Mouse (Mus musculus): Measurements from ENCODE around the gene Hes3. TPM values are rescaled to one million over a fixed set of nuclear protein-coding genes. Genes with fewer than 3 reads are reported as not detected.
A peak's percentile ranks its signal among the peaks of the same experiment; 100 is the strongest.

Hes3 gene
- polyA plus RNA-seq, 1 experiment from 2014 or later: 0.67 TPM

DNA sequence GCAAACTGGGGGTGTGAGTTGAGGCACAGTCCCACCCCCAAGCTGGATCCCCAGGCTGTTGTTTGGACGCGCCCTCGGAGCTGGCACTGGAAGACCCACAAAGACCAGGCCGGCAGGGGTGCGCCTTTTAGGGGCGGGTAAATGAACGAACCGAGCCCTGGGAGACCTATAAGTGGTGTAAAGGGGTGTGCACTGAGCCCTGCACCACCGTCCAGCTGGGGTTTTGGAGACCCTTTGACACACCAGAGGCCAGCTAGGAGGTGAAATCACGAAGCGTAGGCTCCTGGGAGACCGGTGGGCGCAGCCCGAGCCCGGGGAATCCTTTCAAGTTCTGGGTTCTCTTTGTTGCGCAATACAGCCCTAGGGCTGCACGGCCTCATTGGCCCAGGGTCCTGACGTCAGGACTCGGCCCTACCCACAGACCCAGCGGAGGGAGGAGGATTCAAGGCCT lies 16.8 kb downstream of the Hes3 start:
- H3K36me3 ChIP-seq (replicated peaks): no peaks in the 10 kb centered on the region
- ATAC-seq (replicated peaks): peak; percentile 57
- 0 out of 2 replicates have a peak overlapping the region, but pooled peaks have one; percentile 2 for H3K27ac ChIP-seq
- H3K27me3 ChIP-seq (replicated peaks): peaks cover 43% of the 10 kb centered on the region
- H3K4me2 ChIP-seq: peak overlapping the region; percentile 95
- no peaks in the 10 kb centered on the region for H3K9me3 ChIP-seq
- H3K9ac ChIP-seq: peak overlapping the region; percentile 74
- peaks cover 25% of the 10 kb centered on the region for H3K4me1 ChIP-seq
- peak overlapping the region; percentile 64 for H3K4me3 ChIP-seq
- WGBS: 2% methylated on average over 20 of the region's 20 CpGs

DNA sequence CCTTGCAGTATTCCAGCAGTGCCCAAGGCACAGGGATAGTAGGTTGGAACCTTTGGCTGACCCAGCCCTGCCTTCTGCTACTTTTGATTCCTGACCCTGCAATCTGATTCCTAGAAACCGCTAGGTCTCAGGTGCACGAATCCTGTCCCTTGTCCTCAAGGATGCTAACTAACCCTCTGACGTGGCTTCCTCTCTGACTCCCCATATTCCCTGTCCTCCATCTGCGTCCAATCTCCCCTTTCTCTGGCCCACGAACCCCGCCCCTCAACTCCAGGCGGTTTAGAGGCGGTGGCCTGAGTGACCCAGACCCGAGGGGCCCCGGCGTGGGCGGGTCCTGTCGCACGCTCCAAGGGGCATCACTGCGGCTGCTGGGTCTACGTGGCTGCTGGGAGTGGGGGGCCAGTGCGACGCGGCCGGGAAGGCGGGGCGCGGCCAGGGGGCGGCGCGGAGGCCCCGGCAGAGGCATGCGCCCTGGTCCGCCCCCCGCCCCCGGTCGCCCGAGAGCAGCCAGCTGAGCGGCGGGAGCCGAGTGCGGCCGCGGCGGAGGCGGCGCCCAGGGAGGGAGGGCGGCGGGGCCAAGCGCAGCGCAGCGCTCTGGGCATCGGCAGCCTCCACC lies 17.7 kb downstream of the Hes3 start, which contains the start of gene Gpr153:
TSS of gene Gpr153 (plus strand) at position 612 of the 616 bp plus-strand sequence.
- H3K4me2 ChIP-seq: peak within 1 kb of the TSS; percentile 95
- H3K27ac ChIP-seq: peak within 1 kb of the TSS; percentile 66
- under 1% methylated on average over 30 of the region's 48 CpGs for WGBS
- H3K9me3 ChIP-seq: no peaks in the 10 kb centered on the region
- H3K36me3 ChIP-seq (replicated peaks): no peaks in the 10 kb centered on the region
- H3K4me1 ChIP-seq: peaks cover 25% of the 10 kb centered on the region
- H3K4me3 ChIP-seq: peak within 1 kb of the TSS; percentile 64
- peak; percentile 85 for ATAC-seq (replicated peaks)
- peak within 1 kb of the TSS; percentile 74 for H3K9ac ChIP-seq
- H3K27me3 ChIP-seq (replicated peaks): peaks cover 34% of the 10 kb centered on the region

DNA sequence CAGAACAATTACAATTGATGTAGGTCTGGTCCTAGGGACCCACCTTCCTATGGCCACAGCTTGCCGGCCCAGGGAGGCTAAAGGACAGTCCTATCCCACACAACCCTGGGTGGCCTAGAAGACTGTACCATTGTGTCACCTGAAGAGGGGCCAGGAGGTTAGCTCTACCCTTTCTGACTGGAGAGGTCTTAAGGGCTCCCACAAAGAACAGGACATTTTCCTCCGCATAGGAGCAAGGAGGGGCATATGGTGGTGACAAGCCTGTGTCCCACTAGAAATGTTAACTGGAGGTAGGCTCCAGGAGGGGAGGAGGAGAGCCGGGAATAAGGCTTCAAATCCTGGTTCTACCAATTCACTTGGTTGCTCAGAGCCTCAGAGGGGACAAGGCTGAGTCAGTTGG lies 18.3 kb downstream of the Hes3 start:
- Histone ChIP-seq H3K9ac (no peak overlapping the region), H3K4me2 (peak overlapping the region; percentile 95), H3K4me3 (peak overlapping the region; percentile 64; the same call in 1 of the 2 replicates), H3K9me3 (no peaks in the 10 kb centered on the region), H3K27me3 (replicated peaks) (peaks cover 34% of the 10 kb centered on the region), H3K4me1 (peaks cover 25% of the 10 kb centered on the region), H3K36me3 (replicated peaks) (no peaks in the 10 kb centered on the region), H3K27ac (peak overlapping the region; percentile 66)
- ATAC-seq (replicated peaks): peak; percentile 21; the same call in 1 of the 2 replicates
- 28% methylated on average over 3 of the region's 3 CpGs for WGBS

- H3K9ac ChIP-seq: no peak overlapping the region
- no peaks in the 10 kb centered on the region for H3K36me3 ChIP-seq (replicated peaks)
- WGBS: 33% methylated on average over 9 of the region's 9 CpGs
- peaks cover 25% of the 10 kb centered on the region for H3K4me1 ChIP-seq
- H3K27me3 ChIP-seq (replicated peaks): peaks cover 34% of the 10 kb centered on the region
- peak overlapping the region; percentile 66; the same call in 1 of the 2 replicates for H3K27ac ChIP-seq
- no peak overlapping the region for H3K4me3 ChIP-seq
- ATAC-seq (replicated peaks): no peak
- no peaks in the 10 kb centered on the region for H3K9me3 ChIP-seq
- H3K4me2 ChIP-seq: no peak overlapping the region
These were observed 18.9 kb downstream of the Hes3 start for GRCm38 (mm10) chr4:152272449-152273049.

- no peaks in the 10 kb centered on the region for H3K36me3 ChIP-seq (replicated peaks)
- peaks cover 25% of the 10 kb centered on the region for H3K4me1 ChIP-seq
- no peak overlapping the region for H3K27ac ChIP-seq
- 77% methylated on average over 7 of the region's 7 CpGs for WGBS
- H3K9ac ChIP-seq: no peak overlapping the region
- no peak overlapping the region for H3K4me2 ChIP-seq
- no peak overlapping the region for H3K4me3 ChIP-seq
- no peaks in the 10 kb centered on the region for H3K9me3 ChIP-seq
- peaks cover 29% of the 10 kb centered on the region for H3K27me3 ChIP-seq (replicated peaks)
- ATAC-seq (replicated peaks): no peak
These were observed 19.5 kb downstream of the Hes3 start for GRCm38 (mm10) chr4:152272006-152272405.

DNA sequence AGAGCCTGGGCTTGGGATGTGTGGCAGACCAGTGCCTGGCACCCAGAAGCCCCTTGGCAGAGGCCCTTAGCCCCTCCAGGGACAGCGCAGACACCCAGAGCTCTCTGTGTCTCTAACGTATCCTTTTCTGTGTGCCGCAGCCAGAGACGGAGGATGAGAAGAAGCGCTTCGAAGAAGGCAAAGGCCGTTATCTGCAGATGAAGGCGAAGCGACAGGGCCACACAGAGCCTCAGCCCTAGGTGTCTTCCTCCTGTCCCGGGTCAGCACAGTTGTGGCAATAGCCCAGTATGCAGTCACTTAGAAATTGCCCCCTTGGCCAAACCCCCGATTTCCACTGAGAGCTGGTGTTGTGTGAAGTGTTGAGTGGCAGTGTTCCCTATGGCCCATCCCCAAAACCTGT lies 20.1 kb downstream of the Hes3 start:
- Histone ChIP-seq H3K4me1 (peaks cover 25% of the 10 kb centered on the region), H3K9me3 (no peaks in the 10 kb centered on the region), H3K9ac (no peak overlapping the region), H3K4me3 (no peak overlapping the region), H3K36me3 (replicated peaks) (no peaks in the 10 kb centered on the region), H3K27ac (no peak overlapping the region), H3K27me3 (replicated peaks) (peaks cover 22% of the 10 kb centered on the region), H3K4me2 (no peak overlapping the region)
- WGBS: 87% methylated on average over 11 of the region's 11 CpGs
- ATAC-seq (replicated peaks): no peak

GRCm38 (mm10) chr4:152270599-152270998 lies 20.9 kb downstream of the Hes3 start:
- H3K9ac ChIP-seq: no peak overlapping the region
- no peaks in the 10 kb centered on the region for H3K36me3 ChIP-seq (replicated peaks)
- peaks cover 25% of the 10 kb centered on the region for H3K4me1 ChIP-seq
- H3K27me3 ChIP-seq (replicated peaks): peaks cover 17% of the 10 kb centered on the region
- H3K4me3 ChIP-seq: no peak overlapping the region
- no peak overlapping the region for H3K27ac ChIP-seq
- no peak for ATAC-seq (replicated peaks)
- WGBS: 78% methylated on average over 9 of the region's 9 CpGs
- no peak overlapping the region for H3K4me2 ChIP-seq
- H3K9me3 ChIP-seq: no peaks in the 10 kb centered on the region

- no peaks in the 10 kb centered on the region for H3K9me3 ChIP-seq
- 86% methylated on average over 13 of the region's 13 CpGs for whole genome bisulfite sequencing
- H3K4me1 ChIP-seq: peaks cover 22% of the 10 kb centered on the region
- no peak overlapping the region for H3K4me2 ChIP-seq
- no peak overlapping the region for H3K27ac ChIP-seq
- peaks cover 10% of the 10 kb centered on the region for H3K27me3 ChIP-seq (replicated peaks)
- H3K4me3 ChIP-seq: no peak overlapping the region
- H3K9ac ChIP-seq: no peak overlapping the region
- no peaks in the 10 kb centered on the region for H3K36me3 ChIP-seq (replicated peaks)
- no peak for ATAC-seq (replicated peaks)
These were observed 21.5 kb downstream of the Hes3 start for GRCm38 (mm10) chr4:152269967-152270366.

DNA sequence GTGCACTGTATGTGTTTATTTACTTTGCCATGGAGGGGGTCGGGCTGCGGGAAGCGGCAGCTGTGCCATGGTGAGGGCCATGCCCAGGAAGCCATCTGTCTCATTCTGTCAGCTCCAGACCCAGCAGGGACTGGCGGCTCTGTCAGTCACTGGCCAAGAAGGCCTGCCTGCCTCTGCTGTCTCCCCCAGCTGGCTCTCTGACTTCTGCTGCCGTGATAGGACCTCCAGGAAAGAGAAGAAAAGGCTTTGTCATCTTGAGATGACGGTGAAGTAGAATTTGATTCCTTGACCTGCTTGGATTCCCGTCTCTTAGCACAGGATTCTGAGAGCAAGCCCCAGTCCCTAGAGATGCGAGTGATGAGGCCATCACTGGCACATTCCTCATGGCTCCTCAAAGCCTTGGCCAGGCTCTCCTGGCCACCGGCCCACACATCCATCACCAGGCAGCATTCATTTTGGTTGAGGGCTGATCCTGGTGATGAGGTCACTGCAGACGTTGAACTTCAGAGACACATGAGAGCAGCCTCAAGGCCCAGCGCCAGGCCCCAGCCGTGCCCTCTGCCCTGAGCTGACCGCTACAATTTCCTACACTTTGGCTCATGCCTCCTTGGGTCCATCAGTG lies 23.6 kb downstream of the Hes3 start:
- H3K27ac ChIP-seq: no peak overlapping the region
- H3K4me1 ChIP-seq: peaks cover 8% of the 10 kb centered on the region; the same call in 1 of the 2 replicates

GRCm38 (mm10) chr4:152266236-152266895 lies 25.1 kb downstream of the Hes3 start:
- Histone ChIP-seq H3K4me2 (no peak overlapping the region), H3K36me3 (replicated peaks) (no peaks in the 10 kb centered on the region), H3K27me3 (replicated peaks) (peaks cover 5% of the 10 kb centered on the region; the same call in 1 of the 2 replicates), H3K9ac (no peak overlapping the region), H3K4me1 (peaks cover 8% of the 10 kb centered on the region; the same call in 1 of the 2 replicates), H3K9me3 (no peaks in the 10 kb centered on the region), H3K27ac (no peak overlapping the region), H3K4me3 (no peak overlapping the region)
- 62% methylated on average over 10 of the region's 10 CpGs for WGBS
- ATAC-seq (replicated peaks): no peak

More for the DNA sequence above, 23.6 kb downstream of the Hes3 start:
- WGBS: 84% methylated on average over 13 of the region's 13 CpGs
- H3K36me3 ChIP-seq (replicated peaks): no peaks in the 10 kb centered on the region
- peaks cover 6% of the 10 kb centered on the region for H3K27me3 ChIP-seq (replicated peaks)
- no peak for ATAC-seq (replicated peaks)
- H3K4me2 ChIP-seq: no peak overlapping the region
- no peak overlapping the region for H3K4me3 ChIP-seq
- H3K9me3 ChIP-seq: no peaks in the 10 kb centered on the region
- no peak overlapping the region for H3K9ac ChIP-seq

GRCm38 (mm10) chr4:152265791-152266190 lies 25.7 kb downstream of the Hes3 start:
- no peak for ATAC-seq (replicated peaks)
- Histone ChIP-seq H3K27me3 (replicated peaks) (no peaks in the 10 kb centered on the region), H3K4me2 (no peak overlapping the region), H3K9me3 (no peaks in the 10 kb centered on the region), H3K27ac (no peak overlapping the region), H3K36me3 (replicated peaks) (no peaks in the 10 kb centered on the region), H3K9ac (no peak overlapping the region), H3K4me1 (peaks cover 8% of the 10 kb centered on the region; the same call in 1 of the 2 replicates), H3K4me3 (no peak overlapping the region)
- 51% methylated on average over 5 of the region's 5 CpGs for WGBS

All from midbrain, embryonic 15.5 days (tissue).